Mouse (Mus musculus) stomach, adult 2 months (tissue): ENCODE results near the gene Mink1. TPM values are rescaled to one million over a fixed set of nuclear protein-coding genes. Genes with fewer than 3 reads are reported as not detected.

ENCODE experiments used
- polyA plus RNA-seq: library from polyadenylated mRNA; depleted of rRNA; stranded (reverse); fragments of >200 nt; gene quantifications from 2 replicates; pipeline ENCODE4 v1.2.3, GENCODE M21; 2012; rRNA removed

Gene Mink1
- polyA plus RNA-seq = 57.1 and 69.6 TPM in 2 replicates

DNA sequence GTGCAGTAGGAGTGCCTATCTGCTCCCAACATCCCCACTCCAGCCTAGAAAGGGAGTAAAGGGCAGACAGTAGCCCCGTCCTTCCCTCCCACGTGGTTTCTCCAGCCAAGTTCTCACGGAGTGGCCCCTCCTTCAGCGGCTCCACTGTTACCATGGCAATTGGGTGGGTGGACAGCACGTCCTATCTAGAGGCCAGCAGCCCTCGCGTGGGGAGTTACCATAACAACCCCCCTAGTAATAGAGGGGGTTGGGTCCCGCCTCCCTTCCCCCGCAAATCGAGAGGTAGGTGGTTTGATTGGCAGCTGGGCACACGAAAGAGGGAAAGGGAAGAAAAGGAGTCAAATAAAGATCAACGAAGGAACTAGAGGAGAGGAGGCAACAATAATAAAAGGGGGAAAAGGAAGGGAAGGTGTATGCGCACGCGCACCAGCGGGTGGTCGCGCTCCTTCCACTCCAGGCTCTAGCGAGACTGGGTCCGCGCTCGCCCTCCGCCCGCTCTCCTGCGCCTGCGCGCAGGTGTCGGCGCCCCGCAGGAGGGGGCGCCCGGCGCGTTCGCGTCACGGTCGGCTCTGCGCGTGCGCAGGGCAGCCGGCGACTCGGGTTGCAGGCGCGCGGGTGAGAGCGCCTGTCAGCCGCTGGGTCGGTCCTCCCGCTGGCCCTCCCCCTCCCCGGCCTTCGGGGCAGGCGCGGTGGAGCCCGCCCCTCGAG lies at the start of gene Mink1:
Gene Mink1, plus strand, starts transcription at position 595 of the 708 bp plus-strand sequence.

DNA sequence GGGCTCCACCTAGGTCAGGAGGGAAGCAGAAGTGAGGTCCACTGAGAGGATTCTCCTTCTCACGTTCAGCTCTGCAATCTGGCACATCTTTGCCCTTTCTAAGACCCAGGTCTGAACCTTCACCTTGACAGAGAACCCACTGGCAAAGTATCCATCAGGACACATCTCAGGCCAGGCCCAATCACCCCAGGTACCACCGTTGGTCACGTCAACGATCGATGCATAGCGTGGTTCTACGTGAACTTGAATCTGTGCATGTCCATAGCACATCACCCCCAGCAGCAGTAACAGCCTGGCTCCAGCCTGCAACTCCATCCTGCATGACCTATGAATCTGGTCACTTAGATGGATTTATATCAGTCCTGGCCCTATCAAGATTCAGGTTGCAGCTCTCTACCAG lies 48.4 kb upstream of the Mink1 start, which contains the start of gene Vmo1:
Gene Vmo1, minus strand, starts transcription at position 329 of the 400 bp plus-strand sequence.

DNA sequence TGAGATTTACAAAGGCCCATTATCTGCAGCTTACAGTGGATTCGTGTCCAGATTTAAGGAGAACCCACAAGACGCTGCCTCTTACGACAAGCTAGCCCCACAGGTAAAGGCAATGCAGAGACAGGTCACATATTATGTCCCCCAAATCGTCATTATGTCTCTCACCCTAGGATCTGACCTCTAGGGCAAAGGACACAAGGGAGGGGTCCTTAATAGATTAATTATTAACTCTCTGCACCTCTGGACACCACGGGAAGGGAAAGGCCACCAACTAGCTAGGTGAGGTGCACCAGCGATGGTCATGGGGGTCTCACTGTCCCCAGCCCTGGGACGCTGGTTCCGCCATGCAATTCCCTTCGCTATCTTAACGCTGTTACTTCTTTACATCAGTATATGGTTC lies 43.8 kb upstream of the Mink1 start, which contains the start of gene Gltpd2:
Gene Gltpd2, plus strand, starts transcription at position 274 of the 400 bp plus-strand sequence.

DNA sequence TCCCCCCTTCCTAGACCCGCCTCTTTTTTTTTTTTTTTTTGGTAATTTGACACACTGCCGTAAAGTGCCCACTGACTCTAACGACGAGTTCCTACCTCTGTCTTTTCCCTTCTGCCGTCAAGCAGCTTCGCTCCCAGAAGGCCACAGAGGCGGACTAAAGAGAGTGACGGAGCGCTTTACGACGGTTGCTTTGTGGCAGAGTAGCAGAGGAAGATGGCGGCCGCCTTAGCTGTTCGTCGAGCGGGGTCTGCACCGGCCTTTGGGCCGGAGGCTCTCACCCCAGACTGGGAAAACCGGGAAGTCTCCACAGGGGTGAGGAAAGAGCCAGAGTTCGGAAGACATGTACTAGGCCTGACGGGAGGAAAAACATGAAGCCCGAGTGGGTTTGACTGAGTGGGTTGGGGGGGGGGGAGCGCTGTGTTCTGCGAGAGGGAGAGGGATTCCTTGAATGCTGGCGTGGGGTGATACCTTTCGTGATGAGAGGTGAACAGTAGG lies 37.5 kb upstream of the Mink1 start, which contains the start of gene Psmb6:
Gene Psmb6, plus strand, starts transcription at position 184 of the 495 bp plus-strand sequence.

GRCm38 (mm10) chr11:70532839-70533238 lies 29.8 kb upstream of the Mink1 start, which contains the start of gene Gm40193:
TSS of gene Gm40193 (minus strand) at chr11:70532939.

GRCm38 (mm10) chr11:70539877-70540587 lies 22.6 kb upstream of the Mink1 start, which contains the start of gene Pld2:
TSS of gene Pld2 (plus strand) at chr11:70540064.

DNA sequence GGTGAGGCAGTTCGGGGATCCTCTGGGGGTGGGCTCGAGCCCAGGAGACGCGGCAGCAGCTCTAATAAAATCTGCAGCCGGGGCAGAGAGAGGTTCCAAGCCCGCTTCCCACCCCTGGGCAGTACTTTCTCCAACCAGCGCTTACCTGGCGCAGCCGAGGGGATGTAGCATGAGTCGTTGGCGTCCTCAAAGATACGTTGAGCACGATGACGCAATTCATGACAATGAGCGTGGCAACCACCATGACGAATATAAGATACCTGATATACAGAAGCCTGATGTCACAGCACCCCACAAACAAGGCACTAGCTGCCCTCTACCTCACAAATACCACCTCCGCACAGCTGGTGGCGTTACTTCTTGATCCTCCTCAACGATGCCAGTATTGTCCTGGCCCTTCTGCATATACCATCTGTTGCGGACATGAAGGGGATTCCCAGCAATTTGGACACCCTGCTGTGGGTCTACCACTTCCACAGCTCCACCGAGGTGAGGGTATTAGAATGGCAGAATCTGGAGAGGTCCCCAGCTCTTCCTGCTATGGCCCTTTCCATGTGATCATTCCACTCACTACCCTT lies 52.9 kb downstream of the Mink1 start, which contains the start of gene 4930544D05Rik:
Gene 4930544D05Rik, plus strand, starts transcription at position 333 of the 578 bp plus-strand sequence.

DNA sequence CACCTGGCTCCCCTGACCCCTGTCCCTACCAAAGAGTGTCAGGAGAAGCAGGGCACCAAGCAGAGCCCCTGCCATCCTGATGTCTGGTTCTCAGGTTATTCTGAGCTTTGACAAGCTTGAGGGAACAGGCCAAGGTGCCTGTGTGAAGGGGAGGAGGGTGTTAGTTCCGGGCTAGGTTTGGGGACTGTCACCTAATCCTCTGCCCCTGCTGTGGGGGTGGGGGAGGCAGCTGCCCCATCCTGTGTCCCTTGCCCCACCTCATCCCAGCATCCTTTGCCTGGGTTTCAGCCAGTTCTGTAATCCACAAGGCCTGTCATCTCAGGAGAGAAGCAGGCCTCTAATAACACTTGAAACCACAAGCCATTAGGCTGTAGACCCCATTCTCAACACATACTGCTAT lies 56.4 kb downstream of the Mink1 start, which contains the start of gene Chrne:
Gene Chrne, minus strand, starts transcription at position 116 of the 400 bp plus-strand sequence.

GRCm38 (mm10) chr11:70638714-70639278 lies 76.1 kb downstream of the Mink1 start, which contains the start of gene Gp1ba:
TSS of gene Gp1ba (plus strand) at chr11:70639122.

GRCm38 (mm10) chr11:70646691-70647650 lies 84.3 kb downstream of the Mink1 start, which contains the start of the genes Rnf167 and Slc25a11:
TSS of gene Rnf167 (plus strand) at chr11:70647235.
TSS of gene Slc25a11 (minus strand) at chr11:70647479.

DNA sequence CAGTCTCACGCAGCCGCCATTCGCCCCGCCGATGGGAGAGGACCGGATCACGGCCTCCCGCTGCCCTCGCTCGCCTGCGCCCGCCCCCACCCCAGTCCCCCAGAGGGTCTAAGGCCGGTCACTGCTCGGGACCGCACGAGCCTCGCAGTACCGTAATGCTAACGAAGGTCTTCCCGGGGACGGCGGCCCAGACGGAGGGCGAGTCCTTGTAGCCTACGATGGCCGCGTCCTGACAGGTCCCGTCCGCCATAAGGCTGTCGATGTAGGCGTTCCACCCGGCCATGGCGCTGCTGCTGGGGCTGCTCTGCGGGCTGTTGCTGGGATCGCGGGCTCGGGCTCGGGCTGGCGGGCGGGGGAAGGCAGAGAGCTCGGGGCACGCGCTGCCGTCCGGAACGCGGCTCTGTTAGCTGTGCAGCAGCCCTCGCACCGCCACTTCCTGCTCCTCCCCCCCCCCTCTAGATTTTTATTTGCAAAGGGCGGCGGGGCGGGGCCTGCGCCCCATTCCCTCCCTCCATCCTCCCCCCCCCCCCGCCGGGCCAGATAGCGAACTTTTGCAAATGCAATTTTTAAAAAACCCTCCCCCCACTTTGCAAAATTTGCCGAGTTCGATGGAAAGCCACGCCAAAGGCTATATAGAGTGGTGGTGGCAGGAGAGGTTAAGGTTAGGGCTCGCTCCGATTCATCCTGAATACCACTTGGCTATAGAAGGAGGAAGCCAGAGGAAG lies 91.7 kb downstream of the Mink1 start, which contains the start of gene Pfn1:
Gene Pfn1, minus strand, starts transcription at position 447 of the 725 bp plus-strand sequence.

DNA sequence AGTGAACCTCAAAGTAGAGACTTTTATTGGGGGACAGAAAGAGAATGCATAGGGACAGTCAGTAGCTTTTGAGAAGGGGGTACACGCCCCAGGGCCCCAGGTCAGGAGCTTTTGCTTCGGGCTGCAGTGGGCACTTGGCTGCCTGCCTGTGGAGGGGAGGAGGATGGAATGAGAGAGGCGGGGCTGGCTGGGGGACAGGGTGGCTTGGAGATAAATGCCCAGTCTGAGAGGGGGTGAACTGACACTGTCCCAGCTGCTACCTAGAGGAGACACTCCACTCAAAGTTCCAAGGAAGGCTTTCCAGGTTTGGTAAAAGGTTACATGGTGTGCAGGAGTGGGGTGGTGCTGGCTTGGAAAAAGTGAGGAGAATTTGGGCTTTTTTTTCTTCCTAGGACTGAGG lies 94.3 kb downstream of the Mink1 start, which contains the start of gene Eno3:
Gene Eno3, plus strand, starts transcription at position 239 of the 400 bp plus-strand sequence.

Other genes with a start within 250 kb of the Mink1 start
- gene Alox12e, start 240.3 kb upstream of the Mink1 start, polyA plus RNA-seq = 0.29 and 0.41 TPM in 2 replicates
- gene Alox15, start 210.8 kb upstream of the Mink1 start, polyA plus RNA-seq = 3.4 and 10.5 TPM in 2 replicates
- gene Pelp1, start 152.8 kb upstream of the Mink1 start, polyA plus RNA-seq = 9.3 and 10.3 TPM in 2 replicates
- gene Arrb2, start 130.2 kb upstream of the Mink1 start, polyA plus RNA-seq = 16.9 and 23.4 TPM in 2 replicates
- gene Med11, start 111.0 kb upstream of the Mink1 start, polyA plus RNA-seq = 6.9 and 7.9 TPM in 2 replicates
- gene Zmynd15, start 103.4 kb upstream of the Mink1 start, polyA plus RNA-seq = 2.3 TPM in 2 replicates
- gene Cxcl16, start 102.9 kb upstream of the Mink1 start, polyA plus RNA-seq = 14.1 and 16.5 TPM in 2 replicates
- gene Tm4sf5, start 57.6 kb upstream of the Mink1 start, polyA plus RNA-seq = 9.1 and 10.4 TPM in 2 replicates
- gene Vmo1, start 48.3 kb upstream of the Mink1 start, polyA plus RNA-seq = not detected in 2 replicates
- 0.10 TPM in 1 of 2 replicates, not detected in the other for gene Gltpd2, start 43.7 kb upstream of the Mink1 start, polyA plus RNA-seq
- 154 and 176 TPM in 2 replicates for gene Psmb6, start 37.5 kb upstream of the Mink1 start, polyA plus RNA-seq
- gene Gm40193, start 29.9 kb upstream of the Mink1 start, polyA plus RNA-seq = not detected in 2 replicates
- gene Pld2, start 22.8 kb upstream of the Mink1 start, polyA plus RNA-seq = 25.1 and 27.7 TPM in 2 replicates
- not detected in 2 replicates for gene 4930544D05Rik, start 53.0 kb downstream of the Mink1 start, polyA plus RNA-seq
- gene Chrne, start 56.3 kb downstream of the Mink1 start, polyA plus RNA-seq = 0.42 TPM in 1 of 2 replicates, not detected in the other
- 0.05 and 0.16 TPM in 2 replicates for gene Gp1ba, start 76.2 kb downstream of the Mink1 start, polyA plus RNA-seq
- 33.9 and 37.1 TPM in 2 replicates for gene Rnf167, start 84.4 kb downstream of the Mink1 start, polyA plus RNA-seq
- 46.6 and 58.0 TPM in 2 replicates for gene Slc25a11, start 84.6 kb downstream of the Mink1 start, polyA plus RNA-seq
- 1,547 and 3,714 TPM in 2 replicates for gene Pfn1, start 91.8 kb downstream of the Mink1 start, polyA plus RNA-seq
- gene Eno3, start 94.3 kb downstream of the Mink1 start, polyA plus RNA-seq = 17.5 and 26.2 TPM in 2 replicates
- 8.1 and 8.5 TPM in 2 replicates for gene Spag7, start 106.5 kb downstream of the Mink1 start, polyA plus RNA-seq
- gene Camta2, start 125.2 kb downstream of the Mink1 start, polyA plus RNA-seq = 17.7 and 19.8 TPM in 2 replicates
- gene Inca1, start 137.3 kb downstream of the Mink1 start, polyA plus RNA-seq = 0.63 and 1.0 TPM in 2 replicates
- 42.2 and 58.4 TPM in 2 replicates for gene Kif1c, start 137.7 kb downstream of the Mink1 start, polyA plus RNA-seq
- gene Zfp3, start 201.3 kb downstream of the Mink1 start, polyA plus RNA-seq = 0.48 and 0.54 TPM in 2 replicates
- 0.06 and 0.09 TPM in 2 replicates for gene Scimp, start 249.7 kb downstream of the Mink1 start, polyA plus RNA-seq